Mouse (Mus musculus): ENCODE data around the gene Irak2. TPM values are rescaled to one million over a fixed set of nuclear protein-coding genes. Genes with fewer than 3 reads are reported as not detected.
"Not testable (repeated sequence)": the region's sequence is repeated elsewhere in the genome, so short reads cannot be mapped to it uniquely, and the experiment has no call there.

The Irak2 gene
- polyA plus RNA-seq, 1 experiment from 2014 or later = 1.5 TPM

GRCm38 (mm10) chr6:113661353-113662241, 23.3 kb downstream of the Irak2 start:
- 70% methylated on average over 12 of the region's 12 CpGs for WGBS
- Histone ChIP-seq H3K4me1 (replicated peaks; ENCODE audit: control insufficient read depth, insufficient read depth, low read length) (no peaks in the 10 kb centered on the region), H3K4me3 (replicated peaks; ENCODE audit: low read length) (no peak overlapping the region), H3K9ac (replicated peaks; ENCODE audit: low read depth, low read length) (no peak overlapping the region), H3K9me3 (ENCODE audit: control insufficient read depth, low read length) (no peaks in the 10 kb centered on the region), H3K27ac (ENCODE audit: low read length) (no peak overlapping the region), H3K27me3 (replicated peaks; ENCODE audit: control insufficient read depth, insufficient read depth, low read length) (no peaks in the 10 kb centered on the region), H3K36me3 (ENCODE audit: control insufficient read depth, insufficient read depth) (no peaks in the 10 kb centered on the region), H3K4me2 (ENCODE audit: low read length) (no peak overlapping the region)
- no peak for ATAC-seq

DNA sequence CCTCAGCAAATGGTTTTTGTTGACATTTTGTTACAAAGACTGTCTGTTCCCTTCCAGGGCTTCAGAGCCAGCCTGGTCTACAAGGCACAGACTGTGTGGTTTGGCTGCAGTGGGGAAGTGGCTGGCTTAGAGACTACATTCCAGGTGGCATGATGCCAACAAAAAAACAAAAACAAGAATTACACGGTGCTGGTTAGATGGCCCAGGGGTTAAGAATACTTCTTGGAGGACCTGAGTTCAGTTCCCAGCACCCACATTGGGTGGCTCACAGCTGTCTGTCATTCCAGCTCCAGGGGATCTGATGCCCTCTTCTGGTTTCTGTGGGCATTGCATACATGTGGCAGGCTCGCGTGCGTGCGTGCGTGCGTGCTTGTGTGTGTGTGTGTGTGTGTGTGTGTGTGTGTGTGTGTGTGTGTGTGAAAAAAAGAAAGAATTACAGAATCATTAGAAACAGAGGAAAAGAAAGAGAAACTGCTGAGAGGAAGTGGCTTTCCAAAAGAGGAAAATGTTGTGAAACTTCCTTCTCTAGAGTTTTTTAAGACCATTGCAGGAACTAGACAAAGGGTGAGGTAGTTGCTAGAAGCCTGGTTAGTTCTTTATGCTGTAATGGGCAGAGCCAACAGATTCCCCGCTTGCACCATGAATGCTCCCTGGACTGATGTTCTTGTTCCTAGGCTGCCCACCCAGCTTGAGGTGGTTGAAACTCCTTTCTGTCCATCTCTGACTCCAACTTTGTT, 24.9 kb downstream of the Irak2 start:
- ATAC-seq = no peak
- 85% methylated on average over 8 of the region's 8 CpGs for WGBS
- Histone ChIP-seq H3K9ac (replicated peaks; ENCODE audit: low read depth, low read length) (no peak overlapping the region), H3K4me3 (replicated peaks; ENCODE audit: low read length) (no peak overlapping the region), H3K36me3 (ENCODE audit: control insufficient read depth, insufficient read depth) (no peaks in the 10 kb centered on the region), H3K27me3 (replicated peaks; ENCODE audit: control insufficient read depth, insufficient read depth, low read length) (no peaks in the 10 kb centered on the region), H3K27ac (ENCODE audit: low read length) (no peak overlapping the region), H3K4me1 (replicated peaks; ENCODE audit: control insufficient read depth, insufficient read depth, low read length) (no peaks in the 10 kb centered on the region), H3K9me3 (ENCODE audit: control insufficient read depth, low read length) (no peaks in the 10 kb centered on the region), H3K4me2 (ENCODE audit: low read length) (no peak overlapping the region)

- Histone ChIP-seq H3K4me3 (replicated peaks; ENCODE audit: low read length) (no peak overlapping the region), H3K27me3 (replicated peaks; ENCODE audit: control insufficient read depth, insufficient read depth, low read length) (no peaks in the 10 kb centered on the region), H3K4me1 (replicated peaks; ENCODE audit: control insufficient read depth, insufficient read depth, low read length) (no peaks in the 10 kb centered on the region), H3K9me3 (ENCODE audit: control insufficient read depth, low read length) (no peaks in the 10 kb centered on the region), H3K36me3 (ENCODE audit: control insufficient read depth, insufficient read depth) (no peaks in the 10 kb centered on the region), H3K9ac (replicated peaks; ENCODE audit: low read depth, low read length) (no peak overlapping the region), H3K27ac (ENCODE audit: low read length) (no peak overlapping the region), H3K4me2 (ENCODE audit: low read length) (no peak overlapping the region)
- WGBS = 81% methylated on average over 7 of the region's 7 CpGs
- no peak for ATAC-seq
These were observed 26.0 kb downstream of the Irak2 start for GRCm38 (mm10) chr6:113664305-113664704.

DNA sequence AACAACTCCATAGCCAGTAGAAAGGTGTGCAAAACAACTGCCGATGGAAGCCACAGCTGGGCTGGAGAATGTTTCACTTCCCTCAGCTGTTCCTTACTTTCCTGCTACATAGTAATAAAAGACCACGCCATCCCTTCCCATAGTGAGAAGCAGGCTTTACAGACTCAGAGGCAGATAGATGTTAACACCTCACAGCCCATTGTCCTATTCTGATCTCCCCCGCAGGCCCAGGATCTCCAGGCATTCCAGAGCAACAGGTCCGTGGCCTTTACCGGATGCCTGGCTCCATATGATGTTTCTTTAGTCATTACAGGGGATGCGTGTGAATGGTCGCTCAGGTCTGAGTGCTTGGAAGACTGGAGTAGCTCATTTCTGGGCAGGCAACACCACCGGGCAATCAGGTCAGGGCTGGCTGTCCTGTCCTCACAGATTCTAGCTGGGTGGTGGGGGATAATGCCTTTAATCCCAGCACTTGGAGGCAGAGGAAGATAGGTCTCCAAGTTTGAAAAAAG, 29.4 kb downstream of the Irak2 start:
- no peak overlapping the region for H3K9ac ChIP-seq (replicated peaks; ENCODE audit: low read depth, low read length)
- 58% methylated on average over 8 of the region's 8 CpGs for WGBS
- no peak overlapping the region for H3K4me2 ChIP-seq (ENCODE audit: low read length)
- H3K27ac ChIP-seq (ENCODE audit: low read length) = no peak overlapping the region
- H3K9me3 ChIP-seq (ENCODE audit: control insufficient read depth, low read length) = no peaks in the 10 kb centered on the region
- no peaks in the 10 kb centered on the region for H3K4me1 ChIP-seq (replicated peaks; ENCODE audit: control insufficient read depth, insufficient read depth, low read length)
- no peaks in the 10 kb centered on the region for H3K27me3 ChIP-seq (replicated peaks; ENCODE audit: control insufficient read depth, insufficient read depth, low read length)
- H3K4me3 ChIP-seq (replicated peaks; ENCODE audit: low read length) = no peak overlapping the region
- ATAC-seq = no peak
- H3K36me3 ChIP-seq (ENCODE audit: control insufficient read depth, insufficient read depth) = no peaks in the 10 kb centered on the region

- H3K36me3 ChIP-seq (ENCODE audit: control insufficient read depth, insufficient read depth) = no peaks in the 10 kb centered on the region
- WGBS = 37% methylated on average over 15 of the region's 15 CpGs
- no peaks in the 10 kb centered on the region for H3K9me3 ChIP-seq (ENCODE audit: control insufficient read depth, low read length)
- H3K27me3 ChIP-seq (replicated peaks; ENCODE audit: control insufficient read depth, insufficient read depth, low read length) = no peaks in the 10 kb centered on the region
- ATAC-seq = no peak
- H3K4me2 ChIP-seq (ENCODE audit: low read length) = no peak overlapping the region
- no peak overlapping the region for H3K27ac ChIP-seq (ENCODE audit: low read length)
- no peak overlapping the region for H3K4me3 ChIP-seq (replicated peaks; ENCODE audit: low read length)
- H3K9ac ChIP-seq (replicated peaks; ENCODE audit: low read depth, low read length) = no peak overlapping the region
- H3K4me1 ChIP-seq (replicated peaks; ENCODE audit: control insufficient read depth, insufficient read depth, low read length) = no peaks in the 10 kb centered on the region
These were observed 30.3 kb downstream of the Irak2 start for GRCm38 (mm10) chr6:113668287-113669154.

DNA sequence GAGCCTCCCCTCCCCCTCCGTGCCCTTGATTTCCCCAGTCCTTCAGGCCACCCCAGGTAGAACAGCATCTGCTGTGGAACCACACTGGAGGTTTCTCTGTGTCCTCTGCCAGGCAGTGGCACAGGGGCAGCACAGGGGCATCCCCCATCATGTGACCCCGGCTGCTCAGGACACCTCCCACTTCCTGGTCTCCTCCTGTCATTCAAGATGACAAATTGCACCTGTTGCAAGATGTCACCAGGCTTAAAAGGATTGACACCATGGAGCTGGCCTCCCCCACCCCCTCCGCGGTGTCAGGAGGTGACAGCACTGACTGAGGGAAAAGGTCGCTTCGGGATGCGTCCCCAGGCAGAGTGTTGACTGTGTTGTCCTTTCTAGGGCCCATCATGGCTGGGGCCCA, 31.6 kb downstream of the Irak2 start:
- WGBS = 91% methylated on average over 7 of the region's 7 CpGs
- no peaks in the 10 kb centered on the region for H3K36me3 ChIP-seq (ENCODE audit: control insufficient read depth, insufficient read depth)
- H3K4me1 ChIP-seq (replicated peaks; ENCODE audit: control insufficient read depth, insufficient read depth, low read length) = no peaks in the 10 kb centered on the region
- no peaks in the 10 kb centered on the region for H3K9me3 ChIP-seq (ENCODE audit: control insufficient read depth, low read length)
- H3K9ac ChIP-seq (replicated peaks; ENCODE audit: low read depth, low read length) = no peak overlapping the region
- H3K4me3 ChIP-seq (replicated peaks; ENCODE audit: low read length) = no peak overlapping the region
- H3K27ac ChIP-seq (ENCODE audit: low read length) = no peak overlapping the region
- no peak overlapping the region for H3K4me2 ChIP-seq (ENCODE audit: low read length)
- no peak for ATAC-seq
- no peaks in the 10 kb centered on the region for H3K27me3 ChIP-seq (replicated peaks; ENCODE audit: control insufficient read depth, insufficient read depth, low read length)

DNA sequence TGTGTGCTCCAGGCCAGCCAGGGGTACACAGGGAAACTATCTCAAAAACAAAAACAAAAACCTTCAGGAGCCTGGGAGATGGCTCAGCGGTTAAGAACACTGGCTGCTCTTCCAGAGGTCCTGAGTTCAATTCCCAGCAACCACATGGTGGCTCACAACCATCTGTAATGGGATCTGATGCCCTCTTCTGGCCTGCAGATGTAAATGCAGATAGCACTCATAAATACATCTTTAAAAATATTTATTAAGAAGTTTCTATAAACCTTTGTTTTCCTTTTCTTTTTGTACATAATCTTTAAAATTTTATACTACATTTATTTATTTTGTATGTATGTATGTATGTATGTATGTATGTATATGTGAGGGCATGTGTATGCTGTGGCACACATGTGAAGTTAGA, 33.8 kb downstream of the Irak2 start:
- not testable (repeated sequence) for ATAC-seq; H3K27me3 ChIP-seq (replicated peaks; ENCODE audit: control insufficient read depth, insufficient read depth, low read length); H3K9ac ChIP-seq (replicated peaks; ENCODE audit: low read depth, low read length); H3K36me3 ChIP-seq (ENCODE audit: control insufficient read depth, insufficient read depth); H3K9me3 ChIP-seq (ENCODE audit: control insufficient read depth, low read length); H3K4me1 ChIP-seq (replicated peaks; ENCODE audit: control insufficient read depth, insufficient read depth, low read length); H3K4me3 ChIP-seq (replicated peaks; ENCODE audit: low read length); H3K27ac ChIP-seq (ENCODE audit: low read length); H3K4me2 ChIP-seq (ENCODE audit: low read length)
- WGBS = 81% methylated on average over 1 of the region's 1 CpGs

DNA sequence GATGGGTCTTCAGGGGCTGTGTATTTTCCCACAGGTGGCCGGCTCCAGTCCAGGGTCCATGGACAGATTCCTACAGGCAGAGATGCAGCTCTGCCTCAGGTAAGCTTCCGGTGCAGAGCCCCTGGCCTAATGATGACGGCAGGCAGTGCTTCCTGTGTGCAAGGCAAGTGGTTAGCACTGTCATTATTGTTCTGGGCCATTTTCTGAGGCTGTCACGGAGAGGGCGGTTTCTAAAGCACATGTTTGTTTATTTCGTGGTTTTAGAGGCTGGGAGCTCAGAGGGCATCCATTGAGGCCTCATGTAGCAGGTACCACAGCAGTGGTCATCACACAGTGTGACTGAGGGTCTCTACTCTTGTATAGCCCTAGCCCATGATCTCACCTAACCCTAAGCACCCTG, 34.7 kb downstream of the Irak2 start:
- H3K9ac ChIP-seq (replicated peaks; ENCODE audit: low read depth, low read length) = no peak overlapping the region
- WGBS = 83% methylated on average over 6 of the region's 6 CpGs
- H3K4me2 ChIP-seq (ENCODE audit: low read length) = no peak overlapping the region
- no peaks in the 10 kb centered on the region for H3K9me3 ChIP-seq (ENCODE audit: control insufficient read depth, low read length)
- no peak overlapping the region for H3K27ac ChIP-seq (ENCODE audit: low read length)
- H3K4me3 ChIP-seq (replicated peaks; ENCODE audit: low read length) = no peak overlapping the region
- ATAC-seq = no peak
- H3K36me3 ChIP-seq (ENCODE audit: control insufficient read depth, insufficient read depth) = no peaks in the 10 kb centered on the region
- no peaks in the 10 kb centered on the region for H3K4me1 ChIP-seq (replicated peaks; ENCODE audit: control insufficient read depth, insufficient read depth, low read length)
- H3K27me3 ChIP-seq (replicated peaks; ENCODE audit: control insufficient read depth, insufficient read depth, low read length) = no peaks in the 10 kb centered on the region

DNA sequence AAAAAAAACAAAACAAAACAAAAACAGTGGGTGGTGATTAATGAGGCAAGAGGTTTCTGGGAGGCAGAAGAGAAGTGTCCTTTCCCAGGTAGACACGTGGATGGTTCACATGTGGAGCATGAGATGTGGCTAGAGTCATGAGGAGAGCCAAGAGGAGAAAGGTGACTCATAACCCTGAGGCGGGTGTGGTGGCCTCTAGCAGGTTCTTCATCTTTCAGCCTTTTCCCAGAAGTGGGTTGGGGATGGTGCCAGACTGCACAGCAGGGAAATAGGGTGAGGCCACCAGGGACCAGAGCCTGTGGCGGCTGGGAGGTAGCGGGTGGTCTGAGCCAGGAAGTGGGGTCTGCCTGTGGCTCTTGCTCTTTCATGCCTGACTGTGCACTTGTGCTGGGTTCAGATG, 37.0 kb downstream of the Irak2 start:
- Histone ChIP-seq H3K4me2 (ENCODE audit: low read length) (no peak overlapping the region), H3K9me3 (ENCODE audit: control insufficient read depth, low read length) (no peaks in the 10 kb centered on the region), H3K27me3 (replicated peaks; ENCODE audit: control insufficient read depth, insufficient read depth, low read length) (no peaks in the 10 kb centered on the region), H3K36me3 (ENCODE audit: control insufficient read depth, insufficient read depth) (no peaks in the 10 kb centered on the region), H3K4me3 (replicated peaks; ENCODE audit: low read length) (no peak overlapping the region), H3K4me1 (replicated peaks; ENCODE audit: control insufficient read depth, insufficient read depth, low read length) (no peaks in the 10 kb centered on the region), H3K9ac (replicated peaks; ENCODE audit: low read depth, low read length) (no peak overlapping the region), H3K27ac (ENCODE audit: low read length) (no peak overlapping the region)
- 80% methylated on average over 4 of the region's 4 CpGs for WGBS
- no peak for ATAC-seq
